Mouse (Mus musculus) megakaryocyte-erythroid progenitor cell, adult 5-6 weeks (primary cell): ENCODE data around the gene Syngr3. TPM values are rescaled to one million over a fixed set of nuclear protein-coding genes. Genes with fewer than 3 reads are reported as not detected.
"Not testable (repeated sequence)": the region's sequence is repeated elsewhere in the genome, so short reads cannot be mapped to it uniquely, and the experiment has no call there.

Experiments
- ATAC-seq: replicated peaks from 2 replicates; pipeline ENCODE4 v1.8.0; 2016; ENCODE audit warnings: mild to moderate bottlenecking, inconsistent platforms; ENCODE audit not compliant: severe bottlenecking, poor library complexity, low FRiP score, low TSS enrichment
- total RNA-seq, 2 experiments: library from RNA; stranded (forward) in 1 of 2; stranded (reverse) in 1 of 2; fragments of 200-1000, 215-1000 nt in 1 of 2; fragments of >200 nt in 1 of 2; fragmentation: Nextera tagmentation in 1 of 2; gene quantifications; 2 replicates each; pipeline ENCODE4 v1.2.3; 2014 to 2017

Gene Syngr3
- total RNA-seq, 2 experiments from 2014 or later = not detected

- ATAC-seq = not testable (repeated sequence)
Measured at GRCm38 (mm10) chr17:24721383-24721955, 31.7 kb upstream of the Syngr3 start.

GRCm38 (mm10) chr17:24720616-24721015 is 30.9 kb upstream of the Syngr3 start:
- ATAC-seq = not testable (repeated sequence)

GRCm38 (mm10) chr17:24719494-24720222 is 29.9 kb upstream of the Syngr3 start:
- ATAC-seq = peak; percentile 80

- ATAC-seq = not testable (repeated sequence)
Measured at GRCm38 (mm10) chr17:24718938-24719337, 29.2 kb upstream of the Syngr3 start.

- no peak for ATAC-seq
Measured at GRCm38 (mm10) chr17:24717943-24718342, 28.2 kb upstream of the Syngr3 start, which contains the start of the genes Rnf151 and Rps2. Rnf151 (minus strand) TSS chr17:24718063. Rps2 (plus strand) TSS chr17:24718116.

- no peak for ATAC-seq
Measured at GRCm38 (mm10) chr17:24716166-24716682, 26.5 kb upstream of the Syngr3 start.

GRCm38 (mm10) chr17:24715556-24715955 is 25.8 kb upstream of the Syngr3 start:
- no peak for ATAC-seq

- 0 out of 2 replicates have a peak, but pooled peaks have one; percentile 11 for ATAC-seq
Measured at GRCm38 (mm10) chr17:24708646-24709045, 18.9 kb upstream of the Syngr3 start.

GRCm38 (mm10) chr17:24707801-24708425 is 18.2 kb upstream of the Syngr3 start:
- no peak for ATAC-seq

- ATAC-seq = peak; percentile 75
Measured at GRCm38 (mm10) chr17:24706982-24707800, 17.4 kb upstream of the Syngr3 start, which contains the start of gene Tbl3. Tbl3 (minus strand) TSS chr17:24707660.

- no peak for ATAC-seq
Measured at GRCm38 (mm10) chr17:24705821-24706220, 16.1 kb upstream of the Syngr3 start.

- ATAC-seq = no peak
Measured at GRCm38 (mm10) chr17:24701251-24701650, 11.5 kb upstream of the Syngr3 start.

GRCm38 (mm10) chr17:24699473-24699872 is 9.7 kb upstream of the Syngr3 start:
- no peak for ATAC-seq

GRCm38 (mm10) chr17:24698715-24699114 is 9.0 kb upstream of the Syngr3 start:
- ATAC-seq = no peak

GRCm38 (mm10) chr17:24697985-24698384 is 8.2 kb upstream of the Syngr3 start:
- ATAC-seq = no peak

- ATAC-seq = peak; percentile 64
Measured at GRCm38 (mm10) chr17:24696011-24696697, 6.4 kb upstream of the Syngr3 start, which contains the start of the genes Gfer and Noxo1. Gfer (minus strand) TSS chr17:24696156. Noxo1 (plus strand) TSS chr17:24696234.

- peak; percentile 4; the same call in 1 of the 2 replicates for ATAC-seq
Measured at GRCm38 (mm10) chr17:24695326-24696010, 5.7 kb upstream of the Syngr3 start.

GRCm38 (mm10) chr17:24692385-24692784 is 2.6 kb upstream of the Syngr3 start:
- no peak for ATAC-seq
